Mouse (Mus musculus) adipocyte (in vitro differentiated cells): ENCODE measurements around the gene Ttll4.

Experiments
- DNase-seq: peaks from one replicate; pipeline ENCODE4 v3.0.0-alpha.2; 2016; ENCODE audit warnings: low spot score

Ttll4 gene

DNA sequence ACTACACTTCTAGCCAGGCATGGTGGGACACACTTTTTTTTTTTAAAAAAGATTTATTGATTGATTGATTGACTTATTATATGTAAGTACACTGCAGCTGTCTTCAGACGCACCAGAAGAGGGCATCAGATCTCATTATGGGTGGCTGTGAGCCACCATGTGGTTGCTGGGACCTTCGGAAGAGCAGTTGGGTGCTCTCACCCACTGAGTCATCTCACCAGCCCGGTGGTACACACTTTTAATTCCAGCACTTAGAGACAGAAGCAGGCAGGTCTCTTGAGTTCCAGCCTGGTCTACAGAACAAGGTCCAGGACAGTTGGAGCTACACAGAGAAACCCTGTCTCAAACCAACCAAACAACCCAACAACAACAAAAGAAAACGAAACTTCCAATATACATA lies 50.5 kb downstream of the Ttll4 start:
- DNase-seq, result no peak

DNA sequence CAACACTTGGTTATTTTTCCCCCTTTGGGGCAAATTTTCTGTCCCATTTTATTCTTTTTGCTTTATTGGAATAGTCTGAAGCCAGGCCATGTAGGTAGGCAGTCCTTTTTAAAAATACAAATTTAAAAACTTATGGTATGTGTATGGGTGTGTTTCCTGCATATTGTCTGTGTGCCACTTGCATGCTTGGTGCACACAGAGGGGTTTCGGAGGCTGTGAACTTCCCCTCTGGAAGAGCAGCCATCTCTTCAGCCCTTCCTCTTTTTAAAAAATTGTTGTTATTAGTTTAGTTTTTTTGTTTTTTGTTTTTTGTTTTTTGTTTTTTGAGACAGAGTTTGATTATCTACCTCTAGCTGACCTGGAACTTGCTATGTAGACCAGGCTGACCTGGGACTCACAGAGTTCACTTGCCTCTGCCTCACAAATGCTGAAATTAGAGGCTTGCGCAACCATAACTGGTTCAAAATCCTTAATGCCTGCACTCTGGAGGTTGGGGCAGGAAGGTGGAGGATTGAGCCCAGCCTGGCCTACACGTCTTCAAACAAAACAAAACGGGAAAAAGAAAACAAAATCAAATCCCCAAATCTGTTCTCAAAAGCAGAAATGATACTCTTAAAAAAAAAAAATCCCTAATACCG lies 51.0 kb downstream of the Ttll4 start:
- DNase-seq, result peak; percentile 34

DNA sequence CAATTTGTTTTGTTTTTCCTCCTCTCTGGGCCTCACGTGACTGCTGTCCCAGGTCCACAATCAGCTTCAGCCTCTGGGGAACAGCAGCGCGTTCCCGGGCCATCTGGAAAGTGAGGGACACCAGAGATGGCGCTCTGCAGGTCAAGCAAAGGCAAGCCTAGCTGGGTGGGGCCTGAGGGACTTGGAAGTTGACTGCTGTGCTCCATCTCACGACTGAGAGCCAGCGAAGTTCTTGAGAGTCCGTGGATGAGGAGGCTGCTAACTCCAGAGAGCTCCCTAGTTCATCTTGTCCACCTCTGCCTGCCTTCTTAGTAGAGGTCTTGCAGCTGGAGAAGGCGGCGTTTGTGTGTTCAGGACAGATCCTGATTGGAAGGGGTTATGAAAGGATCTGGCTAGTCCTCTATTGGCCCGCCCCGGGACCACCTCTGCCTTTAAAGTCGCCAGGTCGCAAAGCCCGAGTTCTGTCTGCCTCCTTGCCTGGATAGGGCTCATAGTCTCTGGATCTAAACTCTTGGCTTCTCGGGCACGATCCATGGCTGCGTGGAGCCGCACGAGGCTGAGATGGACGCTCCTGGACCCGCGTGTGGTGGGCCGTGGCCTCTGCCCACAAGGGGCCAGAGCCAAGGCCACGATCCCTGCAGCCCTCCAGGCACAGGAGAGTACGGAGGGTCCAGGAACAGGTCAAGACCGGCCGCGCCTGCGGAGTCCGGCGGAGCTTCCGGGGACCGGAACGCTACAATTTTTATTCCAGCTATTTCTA lies 51.7 kb downstream of the Ttll4 start, which contains the start of gene Cyp27a1:
Cyp27a1 (plus strand) TSS at position 476 of the 760 bp plus-strand sequence.
- DNase-seq, result no peak

DNA sequence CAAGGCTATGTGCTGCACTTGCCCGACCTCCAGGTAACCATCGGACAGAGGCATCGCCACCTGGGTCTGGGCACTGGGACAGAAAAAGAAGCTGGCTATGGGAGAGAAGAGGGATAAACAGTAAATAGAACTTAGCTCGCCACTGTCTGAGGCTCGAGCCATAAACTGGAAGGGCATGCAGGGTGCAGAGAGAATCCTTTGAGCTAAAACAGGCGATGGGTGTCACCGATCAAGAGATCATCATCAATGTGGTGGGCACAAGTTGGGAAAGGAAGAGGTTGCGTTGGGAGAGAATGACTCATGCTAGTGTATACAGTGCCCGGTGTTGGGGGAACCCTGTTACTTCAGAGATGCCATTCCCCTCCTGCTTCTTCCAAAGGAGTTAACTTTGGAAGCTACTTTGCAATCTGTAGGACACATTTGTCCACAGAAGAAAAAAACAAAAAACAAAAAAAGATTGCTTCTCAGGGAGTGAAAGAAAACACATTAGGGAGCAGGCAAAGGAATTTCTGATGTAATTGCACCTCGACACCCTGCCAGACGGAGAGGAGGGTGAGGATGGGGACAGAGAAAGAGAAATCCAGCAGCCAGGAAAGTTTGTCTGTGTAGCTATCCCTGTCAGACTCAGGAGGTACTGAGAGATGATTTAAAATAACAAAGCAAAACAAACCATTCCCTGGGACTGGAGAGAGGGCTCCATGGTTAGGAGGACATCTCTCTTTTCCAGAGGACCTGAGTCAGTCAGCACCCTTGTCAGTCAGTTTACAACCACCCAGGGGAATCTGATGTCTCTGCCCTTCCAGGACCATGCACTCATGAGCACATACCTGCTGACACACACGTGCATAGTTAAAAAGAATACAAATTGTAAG lies 52.5 kb downstream of the Ttll4 start:
- DNase-seq, result no peak

DNA sequence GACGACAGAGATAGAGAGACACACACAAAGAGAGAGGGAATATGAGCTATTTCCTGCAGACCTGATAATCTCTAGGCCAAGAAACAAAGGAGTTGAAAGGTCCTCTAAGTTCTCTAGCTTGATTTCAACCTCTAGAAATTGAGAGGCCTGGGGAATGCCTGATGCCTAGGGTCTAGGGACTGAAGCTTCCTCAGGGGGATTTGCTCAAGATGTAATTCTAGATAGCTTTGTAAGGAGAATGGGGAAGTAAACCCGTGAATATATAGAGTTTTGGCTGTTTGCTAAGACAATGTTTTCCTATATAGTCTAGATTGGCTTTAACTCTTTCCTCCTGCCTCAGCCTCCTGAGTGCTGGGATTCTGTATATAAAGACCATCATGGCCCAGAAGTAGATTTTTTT lies 53.4 kb downstream of the Ttll4 start:
- no peak for DNase-seq

DNA sequence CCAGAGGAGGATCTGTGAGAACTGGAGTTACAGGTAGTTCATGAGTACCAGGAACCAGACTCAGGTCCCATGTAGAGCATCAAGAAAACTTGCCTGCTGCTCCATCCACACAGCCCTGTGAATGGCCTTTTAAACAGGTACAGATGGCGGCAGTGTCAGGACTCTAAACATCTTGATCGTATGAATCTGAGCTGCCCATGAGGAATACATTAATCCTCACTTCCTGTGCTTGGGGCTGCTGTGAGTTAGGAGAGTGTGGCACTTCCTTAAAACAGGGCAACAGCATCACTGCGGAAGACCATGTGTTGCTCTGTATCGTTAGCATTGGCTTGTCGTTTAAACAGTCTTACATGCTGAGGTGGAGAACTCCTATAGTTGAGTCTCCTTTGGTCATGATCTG lies 53.9 kb downstream of the Ttll4 start:
- DNase-seq, result no peak

DNA sequence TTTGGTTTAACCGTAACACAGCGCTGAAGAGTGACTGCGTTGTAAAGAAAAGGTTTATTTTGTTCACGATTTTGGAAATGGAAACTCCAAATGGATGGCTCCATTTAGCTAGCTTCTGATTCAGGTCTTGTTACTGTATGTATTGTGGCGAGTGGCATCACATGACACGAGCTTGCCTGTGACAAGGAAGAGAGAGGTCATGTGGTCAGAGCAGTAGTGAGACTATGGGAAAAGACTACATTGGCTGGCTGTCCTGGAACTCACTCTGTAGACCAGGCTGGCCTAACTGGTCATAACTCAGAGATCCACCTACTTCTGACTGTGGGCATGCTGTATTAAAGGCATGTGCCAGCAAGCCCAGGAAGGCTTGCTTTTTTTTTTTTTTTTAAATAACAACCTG lies 54.3 kb downstream of the Ttll4 start:
- no peak for DNase-seq

DNA sequence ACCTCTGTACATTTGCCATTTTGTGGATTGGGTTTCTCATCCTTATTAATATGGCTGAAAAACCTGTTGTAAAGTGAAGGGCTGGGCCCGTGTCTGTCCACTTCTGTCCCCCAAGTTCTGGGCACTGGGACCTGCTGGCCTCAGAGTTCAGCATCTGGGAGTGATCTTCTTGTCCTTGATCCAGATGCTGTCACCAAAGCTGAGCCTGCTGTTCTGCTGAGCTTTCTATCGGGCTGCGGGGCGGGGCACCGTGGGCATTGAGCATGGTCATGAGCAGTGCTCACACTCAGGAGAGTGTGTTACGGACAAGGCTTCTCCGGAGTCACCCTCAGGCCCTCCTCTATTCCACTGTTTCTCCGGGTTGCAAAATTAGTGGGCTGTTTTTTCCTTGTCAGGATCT lies 56.6 kb downstream of the Ttll4 start:
- no peak for DNase-seq

DNA sequence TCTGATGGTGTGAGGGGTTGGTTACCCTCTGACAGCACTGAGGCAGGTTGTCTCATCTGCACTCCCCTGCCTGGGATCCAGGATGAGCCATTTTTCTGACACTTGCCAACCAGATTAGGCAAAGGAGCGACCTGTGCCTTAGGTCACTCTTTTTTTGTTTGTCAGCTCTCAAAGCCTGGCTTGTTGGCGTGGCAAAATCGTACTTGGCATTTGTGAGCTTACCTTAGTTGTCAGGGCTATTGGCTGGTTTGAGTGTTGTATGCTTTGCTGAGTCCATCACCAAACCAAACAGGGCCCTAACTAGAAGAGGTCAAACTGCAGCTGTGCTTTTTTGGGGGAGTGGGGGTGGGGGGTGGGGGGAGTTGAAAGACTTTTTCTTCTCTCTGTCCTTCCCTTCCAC lies 57.7 kb downstream of the Ttll4 start:
- DNase-seq, result no peak

DNA sequence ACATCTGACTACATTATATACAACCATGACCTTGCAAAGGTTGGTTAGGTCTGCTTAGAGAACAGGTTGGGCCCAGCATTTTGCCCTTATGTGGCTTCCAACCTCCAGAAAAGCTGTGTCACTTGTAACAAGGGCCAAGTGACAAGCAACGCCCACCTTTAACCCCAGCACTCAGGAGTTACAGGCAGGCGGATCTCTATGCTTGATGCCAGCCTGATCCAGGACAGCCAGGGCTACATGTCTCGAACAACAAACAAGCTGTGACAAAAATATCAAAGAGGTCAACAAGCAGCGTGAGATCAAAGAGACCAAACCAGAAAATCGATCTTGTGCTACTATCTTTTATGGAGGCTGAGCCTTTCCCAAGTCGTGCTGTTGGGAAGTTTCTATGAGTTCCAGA lies 60.1 kb downstream of the Ttll4 start:
- no peak for DNase-seq

DNA sequence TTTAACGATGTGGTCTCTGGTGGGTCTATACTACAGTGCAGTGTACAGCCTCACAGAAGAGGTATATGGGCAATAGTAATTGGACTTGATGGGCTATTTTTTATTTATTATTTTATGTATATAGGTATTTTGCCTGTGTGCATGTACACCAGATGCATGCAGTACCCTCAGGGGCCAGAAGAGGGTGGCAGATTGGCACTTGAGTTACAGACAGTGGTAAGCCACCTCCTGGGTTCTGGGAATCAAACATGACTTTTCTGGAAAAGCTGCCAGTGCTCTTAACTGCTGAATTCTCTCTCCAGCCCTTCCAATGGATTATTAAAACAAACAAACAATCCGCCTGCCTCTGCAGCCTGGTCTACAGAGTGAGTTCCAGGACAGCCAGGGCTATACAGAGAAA lies 62.2 kb downstream of the Ttll4 start:
- DNase-seq, result peak; percentile 26

DNA sequence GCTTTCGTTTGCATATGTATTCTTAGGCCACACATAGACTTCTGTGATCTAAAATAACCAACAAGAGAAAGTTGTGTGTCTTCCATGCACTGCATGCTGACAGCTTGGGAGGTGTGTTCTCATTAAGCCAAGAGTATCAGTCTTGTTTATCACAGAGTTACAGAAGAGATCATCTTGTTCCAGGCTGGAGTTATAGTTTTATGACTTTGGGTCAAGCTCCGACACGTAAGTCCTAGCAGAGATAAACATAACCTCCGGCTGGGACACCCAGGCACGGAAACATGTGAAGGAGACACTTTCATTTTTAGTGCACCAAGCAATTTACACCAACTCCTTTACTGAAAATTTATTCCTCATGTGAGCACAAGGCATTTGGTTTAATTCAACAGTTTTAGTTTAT lies 64.6 kb downstream of the Ttll4 start:
- no peak for DNase-seq

DNA sequence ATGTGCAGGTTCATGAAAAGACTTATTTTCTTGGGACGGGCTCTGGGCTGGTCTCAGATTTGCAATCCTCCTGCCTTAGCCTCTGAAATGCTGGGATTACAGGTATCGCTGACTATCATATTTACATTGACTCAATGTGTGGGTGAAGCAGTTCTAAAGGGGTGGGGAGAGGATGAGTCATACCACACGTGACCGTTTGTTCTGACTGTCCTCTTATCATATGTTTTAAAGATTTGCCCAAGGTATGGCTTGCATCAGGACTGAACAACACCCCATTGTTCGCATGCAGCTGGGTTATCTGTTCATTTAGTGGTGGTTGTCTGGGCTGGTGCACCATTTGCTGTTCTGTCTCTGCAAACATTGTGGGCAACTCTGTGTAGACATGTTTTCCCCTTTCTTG lies 65.1 kb downstream of the Ttll4 start:
- no peak for DNase-seq

DNA sequence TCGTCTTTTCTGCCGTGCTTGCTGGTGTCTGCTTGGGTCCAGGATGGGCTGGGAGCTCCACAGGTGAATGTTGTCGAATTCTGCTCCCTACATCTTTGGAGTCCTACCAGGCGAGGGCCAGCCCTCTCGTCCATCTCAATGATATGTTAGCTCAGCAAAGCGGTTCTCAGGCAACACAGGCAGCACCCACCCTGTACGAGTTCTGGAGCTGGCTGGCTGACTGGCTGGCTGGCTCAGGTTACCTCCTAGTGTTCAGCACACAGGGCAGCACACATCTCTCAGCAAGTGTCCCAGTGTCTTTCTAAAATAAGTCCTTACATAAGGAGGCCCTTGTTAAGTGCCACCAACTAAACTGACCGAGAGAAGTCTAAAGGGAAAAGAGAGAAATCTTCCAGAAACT lies 66.9 kb downstream of the Ttll4 start:
- DNase-seq, result no peak

DNA sequence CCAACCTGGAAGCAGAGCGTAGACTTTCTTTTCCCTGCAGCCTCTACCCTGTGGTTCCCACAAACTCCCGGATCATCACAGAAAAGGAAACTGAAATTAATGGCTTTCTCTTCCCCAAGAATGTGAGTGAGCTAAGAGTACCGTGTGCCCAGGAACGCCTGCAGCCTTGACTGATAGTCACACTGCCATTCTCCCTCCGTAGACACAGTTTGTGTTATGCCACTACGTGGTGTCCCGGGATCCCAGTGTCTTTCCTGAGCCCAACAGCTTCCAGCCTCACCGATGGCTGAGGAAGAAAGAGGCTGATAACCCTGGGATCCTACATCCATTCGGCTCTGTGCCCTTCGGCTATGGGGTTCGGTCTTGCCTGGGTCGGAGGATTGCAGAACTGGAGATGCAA lies 75.4 kb downstream of the Ttll4 start:
- DNase-seq, result no peak

DNA sequence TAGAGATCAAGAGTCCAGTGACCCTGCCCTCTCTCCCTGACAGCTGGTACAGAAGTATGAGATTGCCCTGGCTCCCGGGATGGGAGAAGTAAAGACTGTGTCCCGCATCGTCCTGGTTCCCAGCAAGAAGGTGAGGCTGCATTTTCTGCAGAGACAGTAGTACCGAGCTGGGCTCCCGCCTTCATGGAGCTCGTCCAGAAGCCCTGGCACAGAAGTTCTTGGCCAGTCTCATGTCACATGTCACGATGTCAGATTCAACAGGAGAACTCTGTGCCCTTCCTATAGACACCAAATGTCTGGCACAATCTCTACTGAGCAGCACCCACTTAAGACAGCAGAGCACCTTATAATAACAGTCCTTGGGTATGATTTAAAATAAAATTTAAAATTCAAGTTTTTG lies 76.0 kb downstream of the Ttll4 start:
- DNase-seq, result no peak

DNA sequence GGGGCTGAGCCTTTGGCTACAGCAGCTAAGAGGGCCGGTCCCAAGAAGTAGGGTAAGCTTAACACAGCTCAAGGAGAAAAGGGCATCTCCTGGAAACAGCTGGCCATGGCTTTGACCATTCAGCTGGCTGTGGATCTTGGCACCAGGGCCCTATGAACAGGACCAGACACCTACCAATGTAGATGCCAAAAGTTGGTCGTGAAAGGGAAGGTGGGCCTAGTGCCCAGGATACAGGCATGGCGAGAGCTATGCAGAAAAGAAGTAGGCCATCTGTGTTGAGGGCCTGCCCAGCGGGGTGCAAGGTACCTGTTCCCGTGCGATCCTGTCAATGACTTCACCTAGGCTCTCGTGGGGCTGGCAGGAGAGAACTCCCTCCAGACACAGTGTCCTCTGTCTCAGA lies 79.3 kb downstream of the Ttll4 start:
- DNase-seq, result no peak

DNA sequence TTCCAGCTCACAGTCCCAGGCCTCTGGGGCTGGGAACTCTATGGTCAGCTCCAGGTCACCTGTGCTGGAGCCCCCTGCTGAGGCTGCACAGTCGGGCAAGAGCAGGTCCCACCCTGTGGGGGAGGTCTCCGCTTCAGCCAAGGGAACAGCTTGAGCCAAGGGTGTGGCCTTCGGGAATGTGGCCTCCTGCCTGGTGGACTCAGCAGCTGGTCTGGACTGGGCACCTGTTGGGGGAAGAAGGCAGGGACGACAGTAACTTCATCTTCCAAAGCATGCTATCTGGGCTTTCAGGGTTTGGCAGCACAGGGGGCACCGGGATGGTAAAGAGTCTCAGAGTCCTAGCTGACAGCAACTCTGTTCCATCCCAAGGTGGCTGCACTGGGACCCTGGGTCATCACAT lies 85.8 kb downstream of the Ttll4 start:
- DNase-seq, result no peak

DNA sequence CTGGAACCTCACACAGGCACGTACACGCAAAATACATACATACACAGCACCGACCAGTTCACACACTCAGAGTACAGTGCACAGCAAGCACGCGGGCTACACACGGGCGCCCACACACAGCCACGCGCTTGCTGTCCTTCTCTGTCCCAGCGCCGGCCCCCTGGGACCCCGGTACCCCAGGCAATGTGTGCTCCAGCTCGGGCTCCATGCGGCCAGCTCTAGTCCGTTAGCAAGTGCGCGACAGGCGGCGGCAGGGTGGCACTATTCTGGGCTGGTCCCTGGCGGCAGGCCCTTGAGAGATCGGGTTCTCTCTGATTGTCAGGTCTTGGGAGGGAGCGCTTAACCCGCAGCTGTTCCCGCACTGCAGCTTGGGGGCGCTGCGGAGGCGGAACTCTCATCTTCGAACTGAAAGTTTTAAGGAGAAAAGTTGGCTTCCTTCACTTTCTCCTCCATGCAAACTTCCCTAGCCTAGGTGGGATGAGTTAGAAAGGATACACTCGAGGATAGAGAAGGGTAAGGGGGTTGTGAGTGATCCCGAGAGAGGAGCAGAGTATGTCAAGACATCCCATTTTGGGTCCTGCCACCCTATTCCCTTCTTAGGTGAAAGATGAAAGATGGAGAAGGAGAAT lies 87.2 kb downstream of the Ttll4 start, which contains the start of gene Prkag3:
Prkag3 (minus strand) TSS at position 579 of the 629 bp plus-strand sequence.
- peak; percentile 32 for DNase-seq

DNA sequence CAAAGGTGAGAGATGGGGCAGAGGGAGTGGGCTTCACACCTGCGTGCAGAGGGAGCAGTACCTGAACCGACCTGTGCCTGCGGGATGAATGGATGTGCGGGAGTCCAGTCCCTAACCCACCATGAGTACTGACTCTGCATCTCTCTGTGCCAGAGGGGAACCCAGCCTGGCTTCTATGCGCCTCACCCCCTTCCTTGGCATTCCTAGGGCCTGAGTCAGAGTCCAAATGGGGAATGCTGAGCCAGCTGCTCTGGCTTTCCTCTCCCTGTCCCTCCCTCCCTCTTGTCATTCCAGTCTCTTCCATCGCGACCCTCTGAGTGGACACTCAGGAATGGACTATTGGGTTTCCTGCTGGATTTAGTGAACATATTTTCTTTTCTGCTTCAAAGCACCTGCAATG lies 87.8 kb downstream of the Ttll4 start:
- DNase-seq, result peak; percentile 70

DNA sequence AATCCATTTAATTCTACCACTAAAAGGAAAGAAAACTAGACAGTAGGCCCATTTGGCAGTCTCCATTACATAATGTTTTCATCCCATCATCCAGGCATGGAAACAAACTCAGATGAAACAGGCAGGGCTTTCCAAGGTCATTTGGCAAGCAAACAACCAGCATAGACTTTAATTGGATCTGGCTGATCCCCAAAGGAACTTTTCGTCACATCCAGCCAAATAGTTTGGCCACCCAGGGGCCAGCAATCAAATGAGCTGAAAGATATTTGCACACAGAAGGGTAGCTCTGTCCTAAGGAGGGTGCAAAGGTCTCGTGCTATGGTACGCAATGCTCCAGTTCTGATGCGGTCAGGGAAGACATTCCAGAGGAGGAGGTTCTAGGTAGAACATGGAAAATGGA lies 89.1 kb downstream of the Ttll4 start:
- no peak for DNase-seq

DNA sequence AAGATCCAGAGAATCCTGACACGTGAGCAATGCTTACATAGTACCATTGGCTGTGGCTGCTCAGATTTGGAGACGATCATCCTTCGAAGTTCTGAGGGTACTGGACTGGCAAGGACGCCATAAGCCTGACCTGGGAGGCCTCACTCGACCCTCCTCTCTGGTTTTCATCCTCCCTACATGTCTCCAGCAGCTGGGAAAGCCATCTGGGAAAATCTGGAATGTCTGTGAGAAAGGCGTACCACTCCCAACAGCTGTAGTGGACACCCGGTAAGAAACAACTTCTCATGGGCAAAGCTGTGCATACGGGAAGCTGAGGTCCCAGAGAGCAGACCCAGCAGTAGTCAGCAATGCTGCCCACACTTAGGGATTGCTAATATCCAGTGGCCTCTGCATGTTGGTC lies 90.6 kb downstream of the Ttll4 start:
- no peak for DNase-seq
